In the genomic region with DNA sequence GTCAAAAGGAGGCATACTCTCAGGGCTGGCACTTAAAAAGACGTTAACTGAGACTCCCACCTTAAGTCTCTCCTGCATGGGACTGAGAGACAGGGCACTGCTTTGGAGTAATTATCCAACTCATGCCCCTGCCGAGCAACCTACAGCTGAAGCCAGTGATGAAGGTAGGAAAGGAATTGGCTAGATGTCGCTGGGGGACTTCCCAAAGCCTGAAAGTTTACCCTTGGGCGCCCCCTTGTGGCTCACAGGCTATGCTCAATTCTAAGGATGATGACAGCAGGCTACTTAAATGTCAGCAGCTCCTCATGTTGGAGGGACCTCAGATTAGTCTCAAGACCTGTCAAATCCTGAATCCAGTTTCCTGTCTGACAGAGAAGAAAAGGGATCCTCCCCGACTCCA, we compare ENCODE assay signal across 8 mouse cellular contexts. TPM values are rescaled to one million over a fixed set of nuclear protein-coding genes. Genes with fewer than 3 reads are reported as not detected.
DNase-seq lines count a peak whose midpoint lies in the region; ATAC-seq and TF ChIP-seq lines count a peak whose summit lies in the region.

No protein-coding gene starts in this region.

- 0 out of 2 replicates have a peak, but pooled peaks have one; percentile 45 for TF ChIP-seq EP300 in heart, adult 2 months (IDR thresholded peaks at IDR 0.05; ENCODE audit: insufficient read depth, low read depth, low read length)

- DNase-seq in 416B (ENCODE audit: low read depth): peak; percentile 90
- DNase-seq in adrenal gland, postnatal 14 days: peak; percentile 95
- peak; percentile 91 for DNase-seq in embryonic facial prominence, embryonic 10.5 days (ENCODE audit: low spot score)
- peak; percentile 82 to 91 for DNase-seq in heart, adult 2 months
- peak; percentile 90 for DNase-seq in kidney, adult 9 months
- DNase-seq in natural killer cell, adult 2 months (ENCODE audit: low spot score in 2 of 2): peak; percentile 82 to 88
- peak; percentile 92 for DNase-seq in splenic B cell, adult 2 months (ENCODE audit: low read depth, low spot score)

- no peak overlapping the region for H3K9ac ChIP-seq in heart, adult 2 months (ENCODE audit: low read depth, low read length)
- H3K9ac ChIP-seq in limb, embryonic 12.5 days (replicated peaks): no peak overlapping the region

- H3K4me2 ChIP-seq in limb, embryonic 12.5 days: no peak overlapping the region

- H3K36me3 ChIP-seq in embryonic facial prominence, embryonic 10.5 days (replicated peaks): no peaks in the 10 kb centered on the region
- no peaks in the 10 kb centered on the region for H3K36me3 ChIP-seq in heart, adult 2 months (ENCODE audit: control insufficient read depth, insufficient read depth, low read length)
- H3K36me3 ChIP-seq in limb, embryonic 12.5 days: no peaks in the 10 kb centered on the region
- no peaks in the 10 kb centered on the region for H3K36me3 ChIP-seq in splenic B cell, adult 2 months (ENCODE audit: control insufficient read depth, insufficient read depth, low read length, poor library complexity, severe bottlenecking)

- WGBS in embryonic facial prominence, embryonic 10.5 days: 3% methylated on average over 5 of the region's 5 CpGs
- 2% methylated on average over 5 of the region's 5 CpGs for WGBS in heart, adult 2 months
- WGBS in limb, embryonic 12.5 days: 6% methylated on average over 5 of the region's 5 CpGs

- no peak overlapping the region for H3K27ac ChIP-seq in embryonic facial prominence, embryonic 10.5 days (replicated peaks)
- H3K27ac ChIP-seq in heart, adult 2 months: no peak overlapping the region
- no peak overlapping the region for H3K27ac ChIP-seq in limb, embryonic 12.5 days

- H3K27me3 ChIP-seq in embryonic facial prominence, embryonic 10.5 days (replicated peaks; ENCODE audit: low read depth, poor library complexity, severe bottlenecking): no peaks in the 10 kb centered on the region
- H3K27me3 ChIP-seq in heart, adult 2 months (ENCODE audit: control insufficient read depth, insufficient read depth, low read length): no peaks in the 10 kb centered on the region
- no peaks in the 10 kb centered on the region for H3K27me3 ChIP-seq in limb, embryonic 12.5 days
- H3K27me3 ChIP-seq in splenic B cell, adult 2 months (ENCODE audit: control insufficient read depth, insufficient read depth, low read length, poor library complexity, severe bottlenecking): no peaks in the 10 kb centered on the region

- TF ChIP-seq POLR2A in heart, adult 2 months (IDR thresholded peaks at IDR 0.05; ENCODE audit: insufficient read depth, low read depth, low read length): no peak

- intact Hi-C loops in heart, adult 2 months (cut with DNase I): no loop called here

- H3K79me2 ChIP-seq in heart, adult 2 months (replicated peaks; ENCODE audit: control insufficient read depth, insufficient read depth, low read length): no peaks in the 10 kb centered on the region

- H3K4me1 ChIP-seq in embryonic facial prominence, embryonic 10.5 days: 0 out of 2 replicates have a peak, but pooled peaks cover 4% of the 10 kb centered on the region
- H3K4me1 ChIP-seq in heart, adult 2 months (ENCODE audit: control insufficient read depth, insufficient read depth, low read length): no peaks in the 10 kb centered on the region; the same call in 1 of the 2 replicates
- H3K4me1 ChIP-seq in limb, embryonic 12.5 days (replicated peaks): peaks cover 4% of the 10 kb centered on the region; the same call in 1 of the 2 replicates

- TF ChIP-seq CTCF in heart, adult 2 months (IDR thresholded peaks at IDR 0.05): peak; percentile 97

- 0 out of 2 replicates have a peak, but pooled peaks have one; percentile 21 for ATAC-seq in limb, embryonic 12.5 days (ENCODE audit: insufficient number of reproducible peaks, insufficient read depth, low FRiP score, low TSS enrichment, low read depth)

- H3K9me3 ChIP-seq in embryonic facial prominence, embryonic 10.5 days: no peaks in the 10 kb centered on the region
- H3K9me3 ChIP-seq in limb, embryonic 12.5 days: no peaks in the 10 kb centered on the region

- no peak overlapping the region for H3K4me3 ChIP-seq in embryonic facial prominence, embryonic 10.5 days
- no peak overlapping the region for H3K4me3 ChIP-seq in heart, adult 2 months
- H3K4me3 ChIP-seq in limb, embryonic 12.5 days (replicated peaks): no peak overlapping the region

RNA-seq across cellular contexts. Expression of gene Tcf23, which starts 35.7 kb away (rescaled TPM):
- total RNA-seq in adrenal gland, postnatal 14 days (2021): 1.1 and 1.2 TPM in 2 replicates
- polyA plus RNA-seq in embryonic facial prominence, embryonic 10.5 days (2016; fragmentation: Nextera tagmentation; extraction: Ambion mirVana): not detected in 2 replicates
- total RNA-seq in heart, adult 2 months (2021): 1 to 10 TPM; 1.6 TPM
- polyA plus RNA-seq in heart, adult 2 months (2012; rRNA removed): 0.44 and 0.57 TPM in 2 replicates
- polyA plus RNA-seq in limb, embryonic 12.5 days (2016; fragmentation: Nextera tagmentation; extraction: Ambion mirVana): not detected in 2 replicates

RNA-seq across cellular contexts. Expression of gene Atraid, which starts 43.9 kb away (rescaled TPM):
- total RNA-seq in adrenal gland, postnatal 14 days (2021): 116 and 121 TPM in 2 replicates
- 60.2 and 64.8 TPM in 2 replicates for polyA plus RNA-seq in embryonic facial prominence, embryonic 10.5 days (2016; fragmentation: Nextera tagmentation; extraction: Ambion mirVana)
- total RNA-seq in heart, adult 2 months (2021): 10 to 100 TPM; 44.2 to 45.6 TPM
- 100 and 115 TPM in 2 replicates for polyA plus RNA-seq in heart, adult 2 months (2012; rRNA removed)
- 105 and 107 TPM in 2 replicates for polyA plus RNA-seq in limb, embryonic 12.5 days (2016; fragmentation: Nextera tagmentation; extraction: Ambion mirVana)

RNA-seq across cellular contexts. Expression of gene Preb, which starts 44.0 kb away (rescaled TPM):
- 117 and 128 TPM in 2 replicates for total RNA-seq in adrenal gland, postnatal 14 days (2021)
- 142 and 150 TPM in 2 replicates for polyA plus RNA-seq in embryonic facial prominence, embryonic 10.5 days (2016; fragmentation: Nextera tagmentation; extraction: Ambion mirVana)
- total RNA-seq in heart, adult 2 months (2021): 10 to 100 TPM; 80.3 to 84.6 TPM
- polyA plus RNA-seq in heart, adult 2 months (2012; rRNA removed): 166 and 189 TPM in 2 replicates
- polyA plus RNA-seq in limb, embryonic 12.5 days (2016; fragmentation: Nextera tagmentation; extraction: Ambion mirVana): 132 and 133 TPM in 2 replicates

RNA-seq across cellular contexts. Expression of gene Slc5a6, which starts 44.5 kb away (rescaled TPM):
- total RNA-seq in adrenal gland, postnatal 14 days (2021): 19.7 and 24.0 TPM in 2 replicates
- 9.9 and 12.2 TPM in 2 replicates for polyA plus RNA-seq in embryonic facial prominence, embryonic 10.5 days (2016; fragmentation: Nextera tagmentation; extraction: Ambion mirVana)
- total RNA-seq in heart, adult 2 months (2021): 10 to 100 TPM; 11.8 to 13.2 TPM
- polyA plus RNA-seq in heart, adult 2 months (2012; rRNA removed): 25.5 and 29.1 TPM in 2 replicates
- 11.0 and 12.5 TPM in 2 replicates for polyA plus RNA-seq in limb, embryonic 12.5 days (2016; fragmentation: Nextera tagmentation; extraction: Ambion mirVana)

RNA-seq across cellular contexts. Expression of gene Cad, which starts 50.4 kb away (rescaled TPM):
- total RNA-seq in adrenal gland, postnatal 14 days (2021): 31.0 and 37.3 TPM in 2 replicates
- polyA plus RNA-seq in embryonic facial prominence, embryonic 10.5 days (2016; fragmentation: Nextera tagmentation; extraction: Ambion mirVana): 64.6 and 71.3 TPM in 2 replicates
- 10 to 100 TPM; 11.0 to 14.0 TPM for total RNA-seq in heart, adult 2 months (2021)
- polyA plus RNA-seq in heart, adult 2 months (2012; rRNA removed): 18.5 TPM in 2 replicates
- polyA plus RNA-seq in limb, embryonic 12.5 days (2016; fragmentation: Nextera tagmentation; extraction: Ambion mirVana): 48.0 and 50.9 TPM in 2 replicates
